Mouse (Mus musculus) right cerebral cortex, postnatal 10 days (tissue): Measurements from ENCODE around the gene Garnl3.
A peak's percentile ranks its signal among the peaks of the same experiment; 100 is the strongest.
"Not testable (repeated sequence)": the region's sequence is repeated elsewhere in the genome, so short reads cannot be mapped to it uniquely, and the experiment has no call there.

Experiments
- DNase-seq, 2 experiments: peaks; one replicate each; pipeline ENCODE4 v3.0.0; 2021; ENCODE audit warnings: low spot score in 2 of 2

Gene Garnl3

DNA sequence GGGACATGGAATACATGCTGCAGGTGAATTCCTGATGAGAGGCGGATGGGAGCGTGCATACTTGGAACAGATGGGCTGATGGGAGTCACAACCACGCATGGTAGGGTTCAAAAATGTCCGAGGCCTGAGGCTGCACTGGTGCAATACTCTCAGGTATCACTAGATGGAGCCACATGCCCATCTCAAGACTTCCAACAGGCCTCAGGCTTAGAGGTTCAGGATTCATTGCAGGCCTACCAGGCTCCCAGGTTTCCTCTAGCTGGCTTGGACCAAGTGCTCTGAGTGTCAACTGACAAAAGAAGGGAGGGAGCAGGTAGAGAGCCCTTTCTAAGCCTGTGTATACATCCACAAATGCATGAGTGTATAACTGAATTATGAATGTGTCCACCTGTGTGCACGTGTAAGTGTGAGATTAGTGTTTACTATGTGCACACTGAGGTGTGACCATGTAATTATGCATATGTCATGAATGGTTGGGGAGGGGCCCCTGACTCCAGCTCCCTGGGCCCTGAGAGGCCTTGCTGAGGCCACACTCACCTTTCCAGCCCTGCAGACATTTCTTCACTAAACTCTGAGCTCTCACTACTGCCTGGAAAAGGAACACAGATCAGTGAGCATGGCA, 23.4 kb upstream of the Garnl3 start:
- peak; percentile 82 to 83 for DNase-seq

DNA sequence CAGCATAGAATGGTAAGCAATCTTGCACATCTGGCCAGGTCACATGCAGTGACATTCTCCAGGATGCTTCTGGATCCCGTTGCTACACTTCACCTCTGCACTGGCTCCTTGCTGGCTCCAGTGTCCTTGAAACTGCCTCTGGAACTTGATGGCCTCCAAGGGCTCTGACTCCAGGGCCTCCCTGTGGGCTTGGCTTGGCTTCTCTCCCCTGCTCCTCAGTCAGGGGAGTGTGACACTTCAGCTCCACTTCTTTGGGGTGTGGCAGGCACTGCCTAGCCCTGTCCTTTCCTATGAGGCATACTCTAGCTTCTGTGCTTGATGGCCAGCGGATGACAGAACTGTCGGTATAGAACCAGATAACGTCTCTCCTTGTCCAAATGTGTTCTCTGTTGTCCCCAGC, 15.5 kb upstream of the Garnl3 start:
- no peak for DNase-seq

DNA sequence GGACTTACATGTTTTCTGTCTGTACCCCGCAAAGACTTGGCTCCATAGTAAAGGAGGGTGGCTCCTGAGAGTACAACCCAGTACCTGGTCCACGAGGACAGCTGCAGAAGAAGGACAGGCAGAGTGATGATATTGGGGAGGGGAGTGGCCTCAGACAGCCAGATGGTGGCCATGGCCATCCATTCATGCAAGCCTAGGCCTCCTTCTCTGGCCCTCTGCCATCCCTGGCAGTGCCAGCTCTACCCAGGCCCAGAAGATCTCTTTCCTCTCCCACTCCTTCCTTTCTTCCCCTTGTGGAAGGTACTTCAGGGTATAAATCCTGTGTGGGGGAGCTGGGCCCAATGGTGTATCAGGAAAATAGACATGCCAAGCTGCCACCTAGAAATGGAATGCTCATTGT, 11.8 kb upstream of the Garnl3 start:
- DNase-seq = no peak

DNA sequence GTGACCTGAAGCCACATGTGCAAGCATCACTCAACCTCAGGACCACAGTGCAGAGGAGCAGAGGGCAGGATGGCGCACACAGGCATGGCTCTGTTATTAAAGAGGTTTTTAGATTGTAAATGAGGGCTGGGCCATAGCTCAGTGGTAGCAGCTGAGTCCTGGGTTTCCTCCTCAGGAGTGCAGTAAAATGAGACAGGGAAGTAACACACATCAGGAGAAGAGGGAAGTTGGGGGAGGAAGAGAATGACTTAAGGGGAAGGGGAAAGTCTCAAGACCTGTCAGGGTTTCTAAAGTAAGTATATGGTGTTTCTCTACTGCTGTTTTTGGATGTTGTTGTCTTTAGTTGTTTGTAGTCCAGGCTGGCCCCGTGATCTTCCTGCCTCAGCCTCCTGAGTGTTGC, 7.0 kb upstream of the Garnl3 start:
- DNase-seq = no peak

DNA sequence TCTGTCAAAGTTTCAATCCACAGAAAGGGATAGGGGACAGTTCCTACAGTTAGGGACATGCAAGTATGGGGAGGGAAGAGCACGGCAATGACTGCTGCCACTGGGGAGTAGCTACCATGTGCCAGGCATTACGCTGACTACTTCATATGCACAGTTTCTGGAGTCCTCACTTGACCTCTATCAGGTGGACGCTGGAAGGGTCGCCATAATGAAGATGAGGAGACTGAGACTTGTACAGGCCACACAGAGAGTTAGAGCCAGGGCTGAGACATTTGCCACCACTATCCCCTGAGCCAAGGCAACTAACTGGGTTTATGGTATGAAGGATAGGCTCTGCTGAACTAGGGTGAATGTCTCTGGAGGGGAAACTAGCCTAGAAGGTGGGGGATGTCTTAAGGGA, 6.3 kb upstream of the Garnl3 start:
- DNase-seq = no peak

DNA sequence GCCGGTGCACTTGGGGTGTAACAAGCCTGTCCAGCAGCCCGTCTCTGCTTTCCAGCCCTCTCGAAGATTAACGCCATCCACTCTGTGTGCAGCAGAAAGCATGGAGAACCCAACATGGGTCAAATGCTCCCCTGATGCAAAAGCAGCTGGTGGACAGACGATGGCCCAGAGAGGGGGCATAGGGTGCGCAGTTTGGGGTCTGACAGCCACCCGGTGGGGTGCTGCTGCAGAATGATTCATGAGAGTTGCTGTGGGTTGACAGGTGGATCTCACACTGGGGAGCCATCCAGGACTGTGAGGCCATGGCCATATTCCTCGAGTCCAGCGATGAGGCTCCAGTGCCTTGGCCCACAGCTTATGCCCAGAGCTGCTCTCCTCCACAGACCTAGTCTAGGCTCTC, 5.8 kb upstream of the Garnl3 start:
- no peak for DNase-seq

DNA sequence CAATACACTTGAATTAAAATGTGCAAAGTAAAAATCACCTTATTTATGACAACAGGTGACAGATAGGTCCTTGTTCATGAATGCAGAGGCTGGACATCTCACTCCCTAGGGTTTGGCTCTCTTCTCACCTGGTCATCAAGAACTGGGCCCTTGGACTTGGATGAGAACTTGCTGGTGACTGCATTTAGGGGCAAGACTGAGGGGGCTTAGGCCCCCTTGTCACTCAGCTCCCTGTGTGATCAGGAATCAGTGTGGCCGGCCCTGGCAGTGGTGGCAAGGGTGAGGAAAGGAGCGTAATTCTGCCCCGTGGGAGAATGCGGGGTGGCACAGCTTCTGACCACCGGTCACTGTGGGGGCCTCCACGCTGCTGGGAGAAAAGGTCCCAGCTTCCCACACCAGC, 4.9 kb upstream of the Garnl3 start:
- no peak for DNase-seq

DNA sequence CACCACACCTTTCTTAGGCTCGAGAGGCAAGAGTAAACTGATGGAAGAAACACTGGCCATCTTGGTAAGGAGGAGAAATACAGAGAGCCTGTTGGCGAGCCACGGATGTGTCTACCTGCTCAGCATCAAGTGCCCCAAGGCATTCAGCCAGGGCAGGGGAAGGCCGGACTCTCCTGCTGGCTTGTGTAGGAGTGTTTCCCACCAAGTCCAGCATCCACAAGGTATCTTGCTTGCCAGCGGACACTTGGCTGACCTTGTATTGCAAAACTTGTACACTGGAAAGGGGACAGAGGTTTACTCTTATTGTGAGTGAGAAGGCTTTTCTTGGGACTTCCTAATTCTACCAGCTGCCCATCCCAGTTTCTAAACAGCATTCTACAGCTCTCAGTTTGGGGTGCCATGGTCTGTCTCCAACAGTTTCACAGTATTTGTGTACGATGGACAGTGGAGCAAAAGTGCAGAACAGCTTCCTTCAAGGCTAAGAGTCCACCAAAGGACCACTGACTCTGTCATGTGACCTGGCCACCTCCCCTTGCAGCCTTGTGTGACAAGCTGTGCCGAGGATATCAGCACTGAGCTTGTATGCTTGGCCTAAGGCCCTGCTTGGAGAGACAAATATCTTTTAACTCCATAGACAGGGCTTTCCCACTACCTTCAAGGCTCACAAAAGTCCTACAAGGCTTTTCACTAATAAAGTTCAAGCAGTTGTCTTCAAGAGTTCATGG, 3.5 kb upstream of the Garnl3 start:
- no peak for DNase-seq

DNA sequence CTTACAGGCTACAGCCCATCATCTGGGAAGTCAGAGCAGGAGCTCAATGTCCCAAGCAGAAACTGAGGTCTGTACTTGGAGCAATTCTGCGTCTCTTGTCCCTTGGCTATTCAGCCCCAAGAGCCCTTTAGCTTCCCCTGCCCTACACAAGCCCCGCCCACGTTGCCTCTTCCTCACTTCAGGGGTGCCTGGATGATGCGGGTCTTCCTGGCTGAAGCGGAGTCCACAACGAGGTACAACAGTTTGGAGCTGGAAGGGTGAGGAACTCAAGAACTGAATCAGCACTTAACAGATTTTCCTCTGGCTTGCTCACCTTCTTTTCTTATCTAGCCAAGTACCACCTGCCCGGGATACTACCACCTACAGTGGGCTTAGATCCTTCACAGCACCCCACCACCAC, 852 bp upstream of the Garnl3 start:
- DNase-seq = no peak

DNA sequence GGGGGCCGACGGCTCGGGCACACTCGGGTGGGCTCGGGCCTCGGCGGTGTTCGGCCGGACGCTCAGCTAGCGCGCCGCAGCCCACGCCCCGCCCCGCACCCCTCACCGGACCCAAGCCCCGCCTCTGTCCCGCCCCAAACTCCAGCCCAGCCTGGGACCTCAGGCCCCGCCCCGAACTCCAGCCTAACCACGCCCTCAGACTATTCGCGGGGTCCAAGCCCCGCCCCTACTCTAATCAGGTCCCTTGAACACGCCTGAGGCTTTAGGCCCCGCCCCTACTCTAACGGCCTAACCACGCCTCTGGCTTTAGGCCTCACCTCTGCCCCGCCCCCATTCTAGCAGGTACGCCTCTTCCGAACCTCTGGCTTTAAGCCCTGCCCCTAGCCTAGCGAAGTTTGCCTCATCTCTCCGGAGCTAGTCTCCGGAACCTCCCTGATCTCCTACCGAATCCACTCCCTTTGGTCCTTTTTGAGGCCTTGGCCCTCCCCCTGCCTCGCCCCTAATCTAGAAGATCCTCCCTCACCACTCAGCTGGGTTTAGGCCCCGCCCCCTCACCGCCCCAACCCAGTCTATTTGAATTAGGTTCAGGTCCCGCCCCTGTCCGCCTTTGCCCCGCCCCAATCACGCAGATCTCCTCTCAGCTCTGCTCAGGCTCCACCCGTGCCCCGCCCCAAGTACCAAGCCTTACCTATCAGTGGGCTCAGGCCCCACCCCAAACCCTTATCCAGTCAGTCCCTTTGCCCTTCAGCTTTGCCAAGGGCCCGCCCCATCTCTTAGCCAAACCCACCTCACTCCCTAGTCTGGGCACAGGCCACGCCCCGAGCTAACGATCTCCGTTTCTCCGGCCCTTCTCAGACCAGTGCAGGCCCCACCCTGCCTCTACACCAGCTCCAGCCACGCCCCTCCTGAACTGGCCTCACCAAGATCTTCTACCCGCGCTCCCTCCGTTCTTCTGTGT, 649 bp downstream of the Garnl3 start:
- peak; percentile 98 for DNase-seq

DNA sequence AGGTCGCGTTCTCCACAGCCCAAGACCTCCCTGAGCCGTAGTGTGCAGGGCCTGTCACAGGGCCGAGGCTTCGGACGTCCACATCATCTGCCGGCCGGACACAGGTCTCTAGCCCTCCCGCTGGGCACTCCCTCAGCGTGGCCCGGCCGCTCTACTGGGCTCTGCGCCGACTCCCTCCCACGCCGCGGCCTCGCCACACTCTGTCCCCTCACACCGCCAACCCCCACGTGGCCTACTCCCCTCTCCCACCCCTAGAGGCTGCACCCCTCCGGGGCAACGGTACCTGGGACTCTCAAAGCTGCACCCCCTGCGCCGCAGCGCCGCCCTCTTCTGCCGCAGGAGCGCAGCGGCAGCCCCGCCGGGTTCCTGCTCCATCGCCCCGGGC, 1.3 kb downstream of the Garnl3 start:
- no peak for DNase-seq

DNA sequence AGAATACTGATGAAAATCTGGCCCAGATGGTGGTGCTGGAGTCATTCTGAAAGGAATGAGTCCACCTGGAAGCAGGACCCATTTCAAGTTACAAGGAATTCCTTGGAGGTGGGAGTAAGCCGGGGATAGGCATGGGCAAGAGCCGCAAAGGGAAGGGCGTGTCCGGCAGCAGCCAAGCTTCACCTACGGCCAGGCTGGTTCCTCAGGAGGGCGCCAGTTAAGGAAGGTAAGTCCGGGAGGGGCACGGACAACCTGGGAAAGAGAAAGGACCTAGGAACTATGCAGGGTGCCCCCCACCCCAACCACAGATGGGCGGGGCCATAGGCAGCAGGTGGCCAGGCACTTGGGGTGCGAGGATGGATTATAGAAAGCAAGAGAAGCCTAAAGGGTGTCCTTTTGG, 1.8 kb downstream of the Garnl3 start:
- no peak for DNase-seq

DNA sequence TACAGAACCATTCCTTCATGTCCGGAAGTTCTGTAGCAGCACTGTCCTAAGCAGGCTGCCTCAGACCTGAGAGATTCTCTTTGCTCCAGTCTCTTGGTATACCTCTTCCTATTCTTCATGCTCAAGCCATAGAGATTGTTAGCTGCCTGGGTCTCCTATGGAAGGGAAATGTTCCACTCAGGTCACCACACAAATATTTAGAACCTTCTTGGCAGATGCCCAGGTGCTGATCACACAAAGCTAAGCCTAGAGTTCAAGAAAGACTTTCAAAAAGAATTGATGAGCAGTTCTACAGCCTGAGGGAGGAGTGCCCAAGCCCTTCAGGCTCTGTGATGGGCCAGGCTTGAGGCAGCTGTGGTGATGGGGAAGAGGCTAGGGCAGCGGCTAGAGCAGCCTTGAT, 2.4 kb downstream of the Garnl3 start:
- DNase-seq = no peak

DNA sequence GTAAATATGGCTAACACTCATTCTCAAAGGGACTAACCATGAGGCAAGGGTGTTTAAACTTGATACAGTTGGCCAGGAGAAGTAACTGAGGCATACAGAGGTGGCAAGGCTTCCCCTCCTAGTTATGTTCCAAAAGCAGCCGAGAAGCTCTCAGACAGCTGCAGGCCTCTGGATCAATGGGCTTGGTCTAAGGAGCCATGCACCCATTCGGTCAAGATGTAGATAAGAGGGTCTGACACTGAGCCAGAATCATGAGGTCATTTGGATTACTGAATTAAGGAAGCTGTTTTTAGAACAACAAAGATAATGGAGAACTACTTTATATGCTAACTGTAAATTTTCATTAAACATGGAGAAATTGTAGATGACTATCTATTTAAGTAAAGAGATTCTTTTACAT, 4.2 kb downstream of the Garnl3 start:
- DNase-seq = no peak

DNA sequence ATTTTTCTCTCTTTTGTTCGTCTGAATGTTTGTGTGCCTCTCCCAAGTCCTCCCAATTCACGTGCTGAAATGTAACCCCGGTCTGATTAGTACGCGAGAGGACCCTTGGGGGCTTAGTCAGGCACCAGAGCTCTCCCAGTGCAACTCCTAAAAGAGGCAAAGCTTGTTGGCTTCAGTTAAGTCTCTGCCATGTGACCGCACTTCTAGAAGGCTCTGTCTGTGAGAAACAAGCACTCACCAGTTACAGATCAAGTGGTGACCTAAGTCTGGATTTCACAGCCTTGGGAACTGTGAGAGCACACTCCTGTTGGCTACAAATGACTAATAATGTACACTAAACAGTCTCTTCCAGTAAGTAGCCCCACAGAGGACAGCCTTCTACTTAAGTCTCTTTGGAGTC, 8.6 kb downstream of the Garnl3 start:
- DNase-seq = no peak

DNA sequence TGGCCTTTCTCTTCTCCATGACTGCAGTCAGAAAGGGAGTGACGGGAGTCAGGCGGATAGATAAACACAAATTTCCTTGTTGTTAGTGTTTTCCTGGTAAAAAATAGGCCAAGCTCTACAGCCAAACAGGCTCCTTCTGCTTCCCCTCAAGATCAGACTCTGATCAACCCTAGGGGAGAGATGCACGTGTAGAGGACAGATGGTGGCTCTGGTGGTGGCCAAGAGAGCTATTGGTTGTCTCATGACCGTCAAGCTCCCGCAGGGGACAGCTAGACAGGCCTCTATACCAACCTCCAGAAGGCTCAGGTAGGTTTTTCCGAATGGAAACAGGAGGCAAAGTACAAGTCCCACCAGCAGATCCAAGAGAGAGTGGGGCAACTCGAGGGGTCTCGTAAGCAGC, 30.9 kb downstream of the Garnl3 start:
- no peak for DNase-seq

DNA sequence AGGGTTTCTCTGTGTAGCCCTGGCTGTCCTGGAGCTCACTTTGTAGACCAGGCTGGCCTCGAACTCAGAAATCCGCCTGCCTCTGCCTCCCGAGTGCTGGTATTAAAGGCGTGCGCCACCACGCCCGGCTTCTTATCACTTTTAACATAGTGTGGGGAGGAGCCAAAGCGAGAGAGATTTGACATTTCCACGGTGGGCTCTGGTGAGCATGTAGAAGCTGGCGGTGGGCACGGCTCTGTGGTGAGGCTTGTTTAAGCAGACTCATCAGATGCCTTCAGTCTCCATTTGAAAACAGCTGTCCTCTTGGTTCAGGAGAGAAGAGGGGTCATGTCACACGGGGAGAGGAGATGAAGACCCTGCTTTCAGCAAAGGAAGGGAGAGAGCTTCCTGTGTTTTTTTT, 34.1 kb downstream of the Garnl3 start:
- DNase-seq = not testable (repeated sequence)

DNA sequence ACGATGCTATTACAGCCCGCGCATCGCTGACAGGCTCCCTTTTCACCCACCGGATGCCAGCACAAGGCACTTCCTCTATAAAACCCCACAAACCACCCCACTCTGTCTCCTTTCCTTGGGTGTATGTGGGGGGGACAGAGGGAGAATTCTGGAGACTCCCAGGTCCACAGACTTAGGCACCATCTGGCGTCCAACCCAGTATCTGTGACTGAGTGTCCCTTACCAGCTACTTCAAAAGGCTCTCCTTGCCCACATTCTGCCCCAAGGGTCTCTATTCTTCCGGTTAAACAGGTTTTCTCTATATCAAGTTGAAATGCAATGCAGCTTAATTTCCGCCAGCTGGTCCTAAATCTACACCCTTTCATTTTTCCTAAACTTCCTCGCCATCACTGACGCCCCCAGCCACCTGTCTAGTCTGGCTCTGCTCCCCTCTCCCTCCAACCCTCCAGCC, 36.2 kb downstream of the Garnl3 start:
- peak; percentile 58 to 62 for DNase-seq

DNA sequence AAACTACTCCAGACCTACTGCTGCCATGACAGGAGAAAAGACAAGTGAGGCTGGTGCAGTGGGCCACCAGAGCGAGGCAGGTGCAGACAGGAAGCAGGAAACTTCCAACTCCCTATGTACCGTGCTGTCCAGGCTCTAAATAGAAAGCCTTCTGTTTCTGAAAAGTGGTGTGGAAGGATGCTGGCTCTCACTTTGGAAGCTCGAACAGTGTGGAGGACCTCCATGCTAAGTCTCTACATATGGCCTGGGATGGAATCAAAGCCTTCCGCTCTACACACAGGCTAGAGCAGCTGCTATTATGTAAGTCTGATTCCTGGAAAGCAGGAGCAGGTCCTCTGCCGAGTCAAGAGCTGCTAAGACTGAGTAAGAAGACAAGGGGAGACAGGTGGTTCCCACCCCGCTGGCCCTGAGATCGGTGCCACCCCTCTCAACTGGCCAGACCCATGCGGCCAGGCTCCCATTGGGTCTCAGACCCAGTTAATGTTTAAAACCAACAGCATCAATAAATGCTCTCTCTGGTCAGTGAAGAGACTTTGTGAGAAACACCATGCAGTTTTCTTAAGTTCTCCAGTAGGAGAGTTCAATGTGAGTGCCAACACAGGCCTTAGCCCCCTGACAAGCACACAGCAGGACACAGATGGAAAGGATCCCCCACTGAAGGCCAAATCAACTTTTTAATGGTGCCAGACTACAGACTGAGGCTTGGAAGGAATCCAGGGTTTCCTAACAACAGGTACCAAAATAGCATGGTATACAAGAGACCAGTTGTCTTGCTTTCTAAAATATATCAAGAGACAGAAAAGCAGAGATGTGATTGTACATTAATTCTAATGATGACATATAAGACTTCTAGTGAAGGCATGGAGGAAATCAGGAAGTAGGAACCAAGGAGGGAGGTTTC, 40.6 kb downstream of the Garnl3 start:
- peak; percentile 44 to 70 for DNase-seq

DNA sequence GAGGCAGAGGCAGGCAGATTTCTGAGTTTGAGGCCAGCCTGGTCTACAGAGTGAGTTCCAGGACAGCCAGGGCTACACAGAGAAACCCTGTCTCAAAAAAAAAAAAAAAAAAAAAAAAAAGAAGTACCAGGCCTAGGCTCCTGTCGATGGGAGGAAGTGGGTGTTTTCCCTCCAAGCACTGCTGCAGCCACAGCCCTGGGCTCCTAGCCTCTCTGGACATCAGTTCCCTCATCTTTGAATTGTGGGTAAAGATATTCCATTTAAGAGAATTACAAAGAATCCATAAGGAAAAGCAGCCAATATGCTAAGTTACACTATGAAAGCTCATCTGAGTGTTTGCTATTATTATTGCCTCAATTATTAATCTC, 41.4 kb downstream of the Garnl3 start:
- DNase-seq = not testable (repeated sequence)

DNA sequence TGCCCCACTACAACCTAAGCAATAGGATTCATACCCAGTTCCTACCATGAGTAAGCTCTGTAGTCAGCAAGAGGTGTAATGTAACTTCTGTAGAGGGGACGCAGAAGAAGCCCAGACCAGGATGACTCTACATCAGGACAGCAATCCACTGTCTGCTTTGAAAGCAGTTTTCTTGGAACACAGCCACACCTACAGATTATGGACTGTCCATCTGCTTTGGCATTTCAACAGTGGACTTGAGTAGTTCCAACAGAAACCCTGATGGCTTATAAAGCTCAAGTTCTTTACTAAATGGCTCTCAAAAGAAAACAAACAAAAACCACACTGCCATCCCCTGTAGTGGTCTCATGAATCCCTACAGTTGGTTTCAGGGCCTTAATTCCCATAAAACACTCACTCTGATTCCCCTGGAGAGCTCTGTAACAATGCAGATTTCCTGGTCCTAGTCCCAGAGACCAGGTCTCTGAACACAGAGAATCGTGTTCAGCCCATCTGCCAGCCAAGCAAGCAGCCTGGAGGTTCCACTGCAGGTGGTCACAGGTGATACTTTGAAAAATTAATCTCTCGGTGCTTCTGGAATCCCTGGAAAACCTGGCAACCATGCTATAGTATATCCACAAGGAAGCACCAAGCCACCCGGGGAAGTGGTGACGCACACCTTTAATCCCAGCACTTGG, 42.0 kb downstream of the Garnl3 start:
- DNase-seq = no peak
